Mouse (Mus musculus) adipocyte (in vitro differentiated cells): ENCODE results near the gene Map1s.

Experiments used
- DNase-seq: peaks from one replicate; pipeline ENCODE4 v3.0.0-alpha.2; 2016; ENCODE audit warnings: low spot score

Map1s gene

GRCm38 (mm10) chr8:70898661-70899198 lies 7.0 kb upstream of the Map1s start:
- no peak for DNase-seq

GRCm38 (mm10) chr8:70899226-70899625 lies 6.5 kb upstream of the Map1s start:
- DNase-seq = no peak

- DNase-seq = no peak
These were observed 4.8 kb upstream of the Map1s start for GRCm38 (mm10) chr8:70900872-70901387.

GRCm38 (mm10) chr8:70902211-70902610 lies 3.5 kb upstream of the Map1s start:
- DNase-seq = no peak

GRCm38 (mm10) chr8:70903112-70903511 lies 2.6 kb upstream of the Map1s start:
- DNase-seq = peak; percentile 47

GRCm38 (mm10) chr8:70903582-70903981 lies 2.1 kb upstream of the Map1s start:
- DNase-seq = no peak

GRCm38 (mm10) chr8:70904532-70904931 lies 1.2 kb upstream of the Map1s start:
- no peak for DNase-seq

- no peak for DNase-seq
These were observed 285 bp upstream of the Map1s start for GRCm38 (mm10) chr8:70905463-70905830.

GRCm38 (mm10) chr8:70907518-70907917 lies 1.8 kb downstream of the Map1s start:
- no peak for DNase-seq

GRCm38 (mm10) chr8:70911596-70911995 lies 5.9 kb downstream of the Map1s start:
- DNase-seq = no peak

- no peak for DNase-seq
These were observed 7.2 kb downstream of the Map1s start for GRCm38 (mm10) chr8:70912955-70913354.

GRCm38 (mm10) chr8:70913523-70913922 lies 7.8 kb downstream of the Map1s start:
- no peak for DNase-seq

- DNase-seq = no peak
These were observed 9.0 kb downstream of the Map1s start for GRCm38 (mm10) chr8:70914704-70915103.

- no peak for DNase-seq
These were observed 14.6 kb downstream of the Map1s start for GRCm38 (mm10) chr8:70920049-70920922.

GRCm38 (mm10) chr8:70924151-70924550 lies 18.4 kb downstream of the Map1s start:
- no peak for DNase-seq

- DNase-seq = no peak
These were observed 20.0 kb downstream of the Map1s start for GRCm38 (mm10) chr8:70925754-70926153.

- no peak for DNase-seq
These were observed 20.7 kb downstream of the Map1s start for GRCm38 (mm10) chr8:70926396-70926795.

GRCm38 (mm10) chr8:70928096-70928495 lies 22.4 kb downstream of the Map1s start:
- DNase-seq = peak; percentile 26

- no peak for DNase-seq
These were observed 23.1 kb downstream of the Map1s start for GRCm38 (mm10) chr8:70928778-70929322.

GRCm38 (mm10) chr8:70931731-70932130 lies 26.0 kb downstream of the Map1s start:
- DNase-seq = no peak

- DNase-seq = no peak
These were observed 27.3 kb downstream of the Map1s start for GRCm38 (mm10) chr8:70933036-70933435.

- DNase-seq = no peak
These were observed 29.1 kb downstream of the Map1s start for GRCm38 (mm10) chr8:70934786-70935185.

- DNase-seq = peak; percentile 23
These were observed 31.5 kb downstream of the Map1s start for GRCm38 (mm10) chr8:70937200-70937599.
